Mouse (Mus musculus) liver, embryonic 14.5 days (tissue): ENCODE measurements around the gene Rhoj.

Experiments used
- CTCF ChIP-seq: IDR thresholded peaks from 2 replicates; pipeline ENCODE4 v1.5.1; 2016; ENCODE audit warnings: antibody characterized with exemption, low read depth, control low read depth
- EP300 ChIP-seq: IDR thresholded peaks from 2 replicates; pipeline ENCODE4 v1.6.1; 2016; ENCODE audit warnings: antibody characterized with exemption, low read depth

GRCm38 (mm10) chr12:75376126-75376525, 68.0 kb downstream of the Rhoj start:
- TF ChIP-seq CTCF = no peak
- no peak for TF ChIP-seq EP300
